Mouse (Mus musculus): ENCODE results near the gene Sidt2. TPM values are rescaled to one million over a fixed set of nuclear protein-coding genes. Genes with fewer than 3 reads are reported as not detected.

The Sidt2 gene
- polyA plus RNA-seq, 1 experiment from 2014 or later, result 23.8 TPM

DNA sequence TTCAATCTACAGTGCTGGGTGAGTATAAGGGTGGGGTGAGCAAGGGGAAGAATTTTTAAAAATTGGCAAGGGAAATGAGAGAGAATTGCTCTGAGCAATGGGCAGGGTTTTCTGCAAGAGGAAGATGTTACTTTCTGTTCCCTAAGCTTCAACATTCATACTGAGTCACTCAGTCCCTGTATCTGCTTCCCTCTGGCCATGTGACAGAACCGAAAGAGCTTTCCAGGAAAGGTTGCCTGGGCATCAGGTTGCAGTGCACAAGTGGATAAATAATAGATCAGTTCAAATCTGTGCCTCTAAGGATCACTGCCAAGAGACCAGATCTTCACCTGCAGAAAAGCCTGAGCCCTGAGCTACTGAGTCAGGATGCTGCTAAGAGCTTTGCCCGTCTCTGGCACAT lies 6.8 kb upstream of the Sidt2 start:
- no peak overlapping the region for H3K27ac ChIP-seq
- no peaks in the 10 kb centered on the region for H3K9me3 ChIP-seq
- H3K36me3 ChIP-seq (replicated peaks), result peaks cover 72% of the 10 kb centered on the region
- no peaks in the 10 kb centered on the region for H3K27me3 ChIP-seq (ENCODE audit: poor library complexity, severe bottlenecking)
- 89% methylated on average over 2 of the region's 2 CpGs for WGBS
- no peak for DNase-seq (ENCODE audit: extremely low spot score, low spot score)
- H3K4me1 ChIP-seq, result peaks cover 13% of the 10 kb centered on the region
- H3K4me3 ChIP-seq, result no peak overlapping the region

DNA sequence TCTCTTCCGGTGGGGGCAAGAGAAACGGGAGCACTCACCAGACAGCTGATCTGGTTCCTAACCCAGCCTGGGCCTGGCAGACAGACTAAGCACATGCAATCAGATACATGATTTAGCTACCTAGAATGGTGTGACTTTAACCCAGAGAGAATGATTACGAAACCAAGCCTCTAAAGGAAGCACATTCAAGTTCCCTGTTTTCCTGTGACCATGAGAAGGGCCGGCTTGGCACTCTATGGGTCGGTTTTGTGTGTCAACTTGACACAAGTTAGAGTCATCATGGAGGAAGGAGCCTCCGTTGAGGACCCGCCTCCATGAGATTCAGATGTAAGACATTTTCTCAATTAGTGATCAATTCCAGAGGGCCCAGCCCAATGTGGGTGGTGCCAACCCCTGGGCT lies 4.6 kb upstream of the Sidt2 start:
- no peaks in the 10 kb centered on the region for H3K27me3 ChIP-seq (ENCODE audit: poor library complexity, severe bottlenecking)
- no peak for DNase-seq (ENCODE audit: extremely low spot score, low spot score)
- 86% methylated on average over 7 of the region's 7 CpGs for WGBS
- H3K27ac ChIP-seq, result no peak overlapping the region
- peaks cover 29% of the 10 kb centered on the region for H3K4me1 ChIP-seq
- peaks cover 50% of the 10 kb centered on the region for H3K36me3 ChIP-seq (replicated peaks)
- no peak overlapping the region for H3K4me3 ChIP-seq
- no peaks in the 10 kb centered on the region for H3K9me3 ChIP-seq

DNA sequence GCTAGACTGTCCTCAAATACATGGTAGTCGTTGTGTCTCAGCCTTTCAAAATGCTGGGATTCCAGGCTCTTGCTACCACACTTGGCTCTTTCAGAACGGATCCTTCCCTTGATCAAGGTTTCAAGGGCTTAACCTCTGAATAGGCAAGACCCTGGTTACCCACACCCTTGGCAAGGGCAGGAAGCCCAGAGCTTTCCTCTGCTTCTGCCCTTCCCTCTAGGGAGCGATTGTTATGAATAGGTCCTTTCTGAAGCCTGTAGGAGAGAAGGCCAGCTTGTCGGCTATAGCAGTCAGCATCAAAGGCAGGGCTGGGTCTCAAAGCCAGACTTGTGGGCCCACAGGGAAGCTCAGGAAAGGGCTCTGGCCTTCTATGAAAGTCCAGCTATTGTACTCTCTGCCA lies 3.8 kb upstream of the Sidt2 start:
- no peak for DNase-seq (ENCODE audit: extremely low spot score, low spot score)
- peaks cover 42% of the 10 kb centered on the region for H3K36me3 ChIP-seq (replicated peaks)
- H3K27me3 ChIP-seq (ENCODE audit: poor library complexity, severe bottlenecking), result no peaks in the 10 kb centered on the region
- H3K27ac ChIP-seq, result no peak overlapping the region
- no peak overlapping the region for H3K4me3 ChIP-seq
- no peaks in the 10 kb centered on the region for H3K9me3 ChIP-seq
- 52% methylated on average over 4 of the region's 4 CpGs for WGBS
- H3K4me1 ChIP-seq, result peaks cover 37% of the 10 kb centered on the region

GRCm38 (mm10) chr9:45958023-45958670 lies 3.1 kb upstream of the Sidt2 start:
- DNase-seq (ENCODE audit: extremely low spot score, low spot score), result no peak
- Histone ChIP-seq H3K36me3 (replicated peaks) (peaks cover 35% of the 10 kb centered on the region), H3K27ac (no peak overlapping the region), H3K27me3 (ENCODE audit: poor library complexity, severe bottlenecking) (no peaks in the 10 kb centered on the region), H3K4me1 (peaks cover 44% of the 10 kb centered on the region), H3K9me3 (no peaks in the 10 kb centered on the region), H3K4me3 (no peak overlapping the region)
- WGBS, result 76% methylated on average over 7 of the region's 7 CpGs

- H3K36me3 ChIP-seq (replicated peaks), result peaks cover 22% of the 10 kb centered on the region
- H3K27ac ChIP-seq, result peak overlapping the region; percentile 90
- H3K27me3 ChIP-seq (ENCODE audit: poor library complexity, severe bottlenecking), result no peaks in the 10 kb centered on the region
- no peaks in the 10 kb centered on the region for H3K9me3 ChIP-seq
- peaks cover 47% of the 10 kb centered on the region for H3K4me1 ChIP-seq
- peak overlapping the region; percentile 71 for H3K4me3 ChIP-seq
- under 1% methylated on average over 63 of the region's 63 CpGs for WGBS
- DNase-seq (ENCODE audit: extremely low spot score, low spot score), result peak; percentile 51
Observed at GRCm38 (mm10) chr9:45954294-45955106, 558 bp downstream of the Sidt2 start.

DNA sequence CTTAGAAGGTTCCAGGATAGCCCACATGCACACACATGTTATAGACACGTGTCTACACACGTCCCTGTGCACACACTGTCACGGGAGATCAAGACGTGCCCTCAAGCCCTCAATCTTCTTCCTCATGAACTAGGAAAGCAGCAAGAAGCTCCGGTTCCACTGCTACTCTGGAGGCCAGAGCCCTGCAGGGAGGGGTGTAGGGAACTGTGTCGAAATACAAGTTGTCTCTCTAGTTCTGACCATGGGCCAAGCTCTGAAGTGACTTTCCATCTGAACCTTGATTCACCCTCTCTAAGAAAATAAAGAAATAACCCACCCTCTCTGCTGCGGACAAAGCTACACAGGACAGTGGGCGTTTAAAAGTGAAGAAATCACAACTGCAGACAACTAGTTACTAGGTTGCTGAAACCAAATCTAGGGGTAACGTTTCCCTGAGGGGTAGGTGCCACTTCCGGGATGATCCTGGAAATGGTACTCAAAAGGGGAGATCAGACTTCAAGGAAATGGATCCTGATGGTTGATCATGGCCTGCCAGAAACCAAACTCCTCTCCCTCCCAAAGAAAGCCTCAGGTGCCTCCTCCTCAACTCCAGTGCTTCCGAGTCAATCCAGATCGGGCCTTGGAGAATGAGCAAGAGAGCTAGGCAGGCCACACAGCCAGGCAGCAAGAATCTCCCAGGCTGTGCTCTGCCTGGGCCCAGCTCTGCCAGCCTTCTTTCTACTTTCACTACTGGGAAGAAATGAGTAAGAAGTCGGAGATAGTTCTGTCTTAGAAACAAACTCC lies 1.4 kb downstream of the Sidt2 start:
- peak overlapping the region; percentile 71 for H3K4me3 ChIP-seq
- 70% methylated on average over 13 of the region's 13 CpGs for WGBS
- H3K27me3 ChIP-seq (ENCODE audit: poor library complexity, severe bottlenecking), result no peaks in the 10 kb centered on the region
- H3K27ac ChIP-seq, result peak overlapping the region; percentile 90
- DNase-seq (ENCODE audit: extremely low spot score, low spot score), result no peak
- peaks cover 29% of the 10 kb centered on the region for H3K36me3 ChIP-seq (replicated peaks)
- H3K9me3 ChIP-seq, result no peaks in the 10 kb centered on the region
- peaks cover 44% of the 10 kb centered on the region for H3K4me1 ChIP-seq

DNA sequence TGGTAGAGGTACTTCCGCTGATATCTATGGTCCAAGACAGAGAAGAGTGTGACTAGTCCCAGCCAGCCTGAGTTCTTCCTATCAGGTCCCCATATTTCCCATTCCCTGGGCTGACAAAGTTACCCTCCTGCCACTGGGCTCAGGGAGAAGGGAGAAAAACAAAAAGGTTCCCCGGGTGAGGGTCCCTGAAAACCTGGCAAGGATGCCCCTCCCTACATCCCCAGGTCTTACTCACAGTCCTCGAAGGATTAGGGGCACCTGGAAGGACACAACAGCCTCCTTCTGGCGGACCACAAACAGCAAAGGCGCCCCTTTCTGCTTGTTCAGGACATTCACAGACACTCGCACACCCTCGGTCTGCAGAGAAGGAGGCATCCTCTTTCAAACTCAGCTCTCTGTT lies 2.2 kb downstream of the Sidt2 start:
- 85% methylated on average over 7 of the region's 7 CpGs for WGBS
- H3K27me3 ChIP-seq (ENCODE audit: poor library complexity, severe bottlenecking), result no peaks in the 10 kb centered on the region
- H3K4me1 ChIP-seq, result peaks cover 43% of the 10 kb centered on the region
- peak overlapping the region; percentile 71; the same call in 1 of the 2 replicates for H3K4me3 ChIP-seq
- no peaks in the 10 kb centered on the region for H3K9me3 ChIP-seq
- H3K27ac ChIP-seq, result no peak overlapping the region
- H3K36me3 ChIP-seq (replicated peaks), result peaks cover 36% of the 10 kb centered on the region
- DNase-seq (ENCODE audit: extremely low spot score, low spot score), result no peak

GRCm38 (mm10) chr9:45952057-45952456 lies 3.0 kb downstream of the Sidt2 start:
- peaks cover 37% of the 10 kb centered on the region for H3K4me1 ChIP-seq
- WGBS, result 92% methylated on average over 4 of the region's 4 CpGs
- H3K36me3 ChIP-seq (replicated peaks), result peaks cover 44% of the 10 kb centered on the region
- no peaks in the 10 kb centered on the region for H3K9me3 ChIP-seq
- H3K27me3 ChIP-seq (ENCODE audit: poor library complexity, severe bottlenecking), result no peaks in the 10 kb centered on the region
- no peak overlapping the region for H3K4me3 ChIP-seq
- no peak overlapping the region for H3K27ac ChIP-seq
- DNase-seq (ENCODE audit: extremely low spot score, low spot score), result no peak

- no peak overlapping the region for H3K27ac ChIP-seq
- H3K27me3 ChIP-seq (ENCODE audit: poor library complexity, severe bottlenecking), result no peaks in the 10 kb centered on the region
- no peaks in the 10 kb centered on the region for H3K9me3 ChIP-seq
- no peaks in the 10 kb centered on the region for H3K4me1 ChIP-seq
- WGBS, result 87% methylated on average over 10 of the region's 10 CpGs
- no peak for DNase-seq (ENCODE audit: extremely low spot score, low spot score)
- peaks cover 89% of the 10 kb centered on the region for H3K36me3 ChIP-seq (replicated peaks)
- no peak overlapping the region for H3K4me3 ChIP-seq
Observed at GRCm38 (mm10) chr9:45946872-45947183, 8.2 kb downstream of the Sidt2 start.

- Histone ChIP-seq H3K4me1 (peaks cover 4% of the 10 kb centered on the region; the same call in 1 of the 2 replicates), H3K9me3 (no peaks in the 10 kb centered on the region), H3K36me3 (replicated peaks) (peaks cover 90% of the 10 kb centered on the region), H3K27ac (no peak overlapping the region), H3K4me3 (no peak overlapping the region), H3K27me3 (ENCODE audit: poor library complexity, severe bottlenecking) (no peaks in the 10 kb centered on the region)
- no peak for DNase-seq (ENCODE audit: extremely low spot score, low spot score)
- 91% methylated on average over 16 of the region's 16 CpGs for WGBS
Observed at GRCm38 (mm10) chr9:45946182-45946871, 8.7 kb downstream of the Sidt2 start.

DNA sequence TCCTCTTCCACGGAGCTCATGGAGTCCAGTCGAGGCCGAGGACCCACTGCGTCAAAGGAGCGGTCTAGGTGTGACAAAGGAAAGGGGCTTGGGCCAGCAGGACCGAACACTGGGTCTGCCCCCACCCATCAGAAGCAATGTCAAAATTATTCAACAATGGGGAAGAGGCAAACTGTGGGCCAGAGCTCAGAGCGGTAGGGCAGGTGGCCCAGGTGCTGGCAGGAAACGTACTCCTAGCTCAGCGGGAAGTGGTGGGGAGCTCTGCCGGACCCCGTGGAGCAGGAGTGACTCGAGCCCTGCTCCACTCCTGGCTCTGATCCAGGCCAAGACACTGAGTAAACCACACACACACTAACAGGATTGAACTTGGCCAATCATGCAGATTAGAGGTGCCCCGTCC lies 9.3 kb downstream of the Sidt2 start:
- H3K36me3 ChIP-seq (replicated peaks), result peaks cover 96% of the 10 kb centered on the region
- DNase-seq (ENCODE audit: extremely low spot score, low spot score), result no peak

More for the DNA sequence above, 9.3 kb downstream of the Sidt2 start:
- Histone ChIP-seq H3K27me3 (ENCODE audit: poor library complexity, severe bottlenecking) (no peaks in the 10 kb centered on the region), H3K4me1 (peaks cover 5% of the 10 kb centered on the region; the same call in 1 of the 2 replicates), H3K27ac (no peak overlapping the region), H3K9me3 (no peaks in the 10 kb centered on the region), H3K4me3 (no peak overlapping the region)
- 96% methylated on average over 13 of the region's 13 CpGs for WGBS
